Mouse (Mus musculus) lung, postnatal 0 days (tissue): ENCODE data around the gene Zfp507.
A peak's percentile ranks its signal among the peaks of the same experiment; 100 is the strongest.

Experiments used
- CTCF ChIP-seq: IDR thresholded peaks from 2 replicates; pipeline ENCODE4 v1.5.1; 2016; ENCODE audit warnings: antibody characterized with exemption, mild to moderate bottlenecking
- EP300 ChIP-seq: IDR thresholded peaks from 2 replicates; pipeline ENCODE4 v1.6.1; 2016; ENCODE audit warnings: antibody characterized with exemption, mild to moderate bottlenecking, control low read depth

GRCm38 (mm10) chr7:35830119-35830518 is 27.3 kb upstream of the Zfp507 start:
- TF ChIP-seq CTCF (peak; percentile 26), EP300 (no peak)
